37 mouse cellular contexts compared by ENCODE assay signal in the genomic region with DNA sequence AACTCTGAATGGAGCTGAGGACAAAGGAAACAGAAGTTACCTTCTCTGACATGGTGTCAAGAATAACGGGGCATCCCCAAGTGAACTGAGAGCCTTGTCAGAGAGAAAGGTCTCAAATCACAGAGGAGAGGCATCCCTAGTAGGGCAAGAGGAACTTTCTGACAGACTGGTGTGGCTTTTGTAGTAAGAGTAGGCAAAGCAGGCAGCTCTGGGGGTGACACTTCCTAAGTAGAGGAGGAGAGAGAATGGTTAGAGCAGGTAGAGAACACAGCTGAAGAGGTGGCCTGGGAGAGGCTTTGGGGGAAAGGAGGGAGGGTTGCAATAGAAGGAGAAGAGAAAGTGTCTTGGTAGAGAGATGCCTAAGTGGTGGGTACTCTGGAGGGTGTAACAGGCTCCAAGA. TPM values are rescaled to one million over a fixed set of nuclear protein-coding genes. Genes with fewer than 3 reads are reported as not detected.
"Had no signal": no experiment of that assay in that cellular context is flagged by ENCODE, and none has a peak within 500 bp of the region (broad histone marks: within the 10 kb centered on the region; RNA-seq: fewer than 3 reads in every experiment).

No protein-coding gene starts in this region.

- H3K36me3 ChIP-seq: heart, embryonic 12.5 days; heart, embryonic 13.5 days; heart, embryonic 15.5 days; hindbrain, embryonic 10.5 days; hindbrain, embryonic 12.5 days; hindbrain, embryonic 13.5 days; hindbrain, embryonic 15.5 days; intestine, embryonic 15.5 days; kidney, embryonic 15.5 days had no signal

- DNase-seq: heart, postnatal 10 days; heart, postnatal 14 days; heart, postnatal 36 days; heart, postnatal 4 days; kidney, adult 11 months; kidney, adult 18-20 months; kidney, adult 2 months; kidney, adult 8-10 months; kidney, adult 9 months; kidney, postnatal 10 days; kidney, postnatal 14 days; kidney, postnatal 25 days; kidney, postnatal 36 days; kidney, postnatal 4 days; layer of hippocampus, adult 9-11 months; layer of hippocampus, postnatal 36 days had no signal

- H3K4me1 ChIP-seq: heart, embryonic 12.5 days; hindbrain, embryonic 12.5 days; hindbrain, embryonic 13.5 days; hindbrain, embryonic 15.5 days had no signal

- H3K27me3 ChIP-seq: heart, embryonic 15.5 days; hindbrain, embryonic 12.5 days; hindbrain, embryonic 15.5 days; intestine, embryonic 15.5 days; kidney, embryonic 15.5 days had no signal

- H3K4me3 ChIP-seq: heart, embryonic 12.5 days; heart, embryonic 13.5 days; heart, embryonic 15.5 days; hindbrain, embryonic 10.5 days; hindbrain, embryonic 12.5 days; hindbrain, embryonic 13.5 days; hindbrain, embryonic 15.5 days; intestine, embryonic 15.5 days; kidney, embryonic 15.5 days; layer of hippocampus, adult 2 months; left cerebral cortex, adult 2 months had no signal

- H3K9ac ChIP-seq: heart, embryonic 12.5 days; heart, embryonic 13.5 days; heart, embryonic 15.5 days; hindbrain, embryonic 12.5 days; hindbrain, embryonic 13.5 days; hindbrain, embryonic 14.5 days; hindbrain, embryonic 15.5 days; intestine, embryonic 15.5 days; kidney, embryonic 15.5 days had no signal

- H3K9me3 ChIP-seq: heart, embryonic 12.5 days; heart, embryonic 13.5 days; heart, embryonic 15.5 days; hindbrain, embryonic 10.5 days; hindbrain, embryonic 12.5 days; hindbrain, embryonic 13.5 days; hindbrain, embryonic 15.5 days; intestine, embryonic 15.5 days; kidney, embryonic 15.5 days had no signal

- H3K27ac ChIP-seq: heart, embryonic 13.5 days; heart, embryonic 15.5 days; hindbrain, embryonic 10.5 days; hindbrain, embryonic 12.5 days; hindbrain, embryonic 13.5 days; hindbrain, embryonic 14.5 days; hindbrain, embryonic 15.5 days; hindbrain, postnatal 0 days; intestine, embryonic 15.5 days; kidney, embryonic 15.5 days; kidney, postnatal 0 days; layer of hippocampus, adult 2 months; left cerebral cortex, adult 2 months had no signal

RNA-seq across cellular contexts. Expression of a gene that starts 1.6 kb away (rescaled TPM):
- total RNA-seq: hematopoietic stem cell, adult 5-6 weeks had no signal
- polyA plus RNA-seq: inflammation-experienced regulatory T-cells, adult 6 months had no signal

RNA-seq across cellular contexts. Expression of a gene that starts 8.8 kb away (rescaled TPM):
- total RNA-seq: heart, postnatal 10 days; hematopoietic stem cell, adult 5-6 weeks; hindbrain, postnatal 0 days had no signal
- polyA plus RNA-seq: heart, embryonic 12.5 days; heart, embryonic 14.5 days; heart, postnatal 0 days; hindbrain, embryonic 10.5 days; hindbrain, embryonic 11.5 days; hindbrain, embryonic 13.5 days; hindbrain, embryonic 14.5 days; hindbrain, postnatal 0 days had no signal

RNA-seq across cellular contexts. Expression of a gene that starts 24.9 kb away (rescaled TPM):
- total RNA-seq: heart, postnatal 10 days; heart, postnatal 14 days; heart, postnatal 25 days; heart, postnatal 36 days; heart, postnatal 4 days; hematopoietic stem cell, adult 5-6 weeks had no signal
- polyA plus RNA-seq: kidney, embryonic 14.5 days; kidney, embryonic 15.5 days had no signal
